Mouse (Mus musculus) testis, adult 2 months (tissue): Measurements from ENCODE around the gene Cyp2d12.

ENCODE experiments used
- CTCF ChIP-seq: fragments of 200-500 bp; IDR thresholded peaks from 2 replicates; pipeline ENCODE4 v1.5.1; 2012; ENCODE audit warnings: low read depth, mild to moderate bottlenecking, inconsistent platforms, low read length, moderate library complexity; ENCODE audit not compliant: control insufficient read depth, insufficient read depth, insufficient replicate concordance
- POLR2A ChIP-seq: fragments of 200-500 bp; IDR thresholded peaks from 2 replicates; pipeline ENCODE4 v1.6.1; 2012; ENCODE audit warnings: low read depth, mild to moderate bottlenecking, inconsistent platforms, low read length, moderate library complexity; ENCODE audit not compliant: control insufficient read depth

DNA sequence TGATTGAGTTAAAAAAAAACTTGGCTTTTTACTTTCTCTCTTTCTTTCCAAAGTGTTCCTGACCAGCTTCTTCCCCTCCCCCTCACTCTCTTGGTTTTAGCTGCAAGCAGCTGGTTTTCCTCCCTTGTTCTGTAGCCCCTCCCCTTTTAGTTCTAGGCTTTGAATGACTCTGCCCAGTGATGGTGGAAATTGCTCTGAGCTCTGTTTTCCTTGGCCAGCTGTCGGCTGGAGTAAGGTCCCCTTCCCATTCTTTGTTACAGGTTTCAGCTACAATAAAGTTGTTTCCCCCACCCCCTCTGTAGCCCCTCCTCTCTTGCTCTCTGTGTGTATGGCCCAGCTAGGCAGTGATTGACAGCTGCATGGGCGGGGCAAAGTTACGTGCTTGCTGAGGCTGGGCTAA is 47.9 kb upstream of the Cyp2d12 start:
- TF ChIP-seq CTCF (no peak), POLR2A (no peak)
